Mouse (Mus musculus): ENCODE measurements at regions not wholly inside any gene's neighbourhood (a gene's known extent, or its start where the extent isn't known, plus 50 kb on each side); places are given as distances from the start of the nearest gene placed in this dataset.
"Not testable (repeated sequence)": the region's sequence is repeated elsewhere in the genome, so short reads cannot be mapped to it uniquely, and the experiment has no call there.

DNA sequence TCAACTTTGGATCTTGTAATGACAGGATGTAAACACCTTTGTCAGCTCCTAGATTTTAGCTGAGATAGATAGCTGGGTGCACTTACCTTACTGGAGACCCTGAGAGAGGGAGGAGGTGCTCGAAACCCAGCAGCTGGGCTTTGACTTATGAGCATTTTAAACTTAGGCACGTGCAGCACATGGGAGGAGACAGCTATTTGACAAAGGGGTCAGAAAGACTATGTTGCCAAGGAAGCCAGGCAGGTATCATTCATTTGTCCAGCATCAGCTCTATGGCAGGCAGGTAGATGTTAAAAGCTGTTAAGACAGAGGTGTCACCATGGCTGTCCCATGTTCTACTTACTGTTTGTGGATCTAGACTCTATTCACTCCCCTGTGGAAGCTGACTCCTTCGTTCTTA lies 120.0 kb upstream of the Tet2 start:
- no peak for DNase-seq (ENCODE audit: low read depth)

DNA sequence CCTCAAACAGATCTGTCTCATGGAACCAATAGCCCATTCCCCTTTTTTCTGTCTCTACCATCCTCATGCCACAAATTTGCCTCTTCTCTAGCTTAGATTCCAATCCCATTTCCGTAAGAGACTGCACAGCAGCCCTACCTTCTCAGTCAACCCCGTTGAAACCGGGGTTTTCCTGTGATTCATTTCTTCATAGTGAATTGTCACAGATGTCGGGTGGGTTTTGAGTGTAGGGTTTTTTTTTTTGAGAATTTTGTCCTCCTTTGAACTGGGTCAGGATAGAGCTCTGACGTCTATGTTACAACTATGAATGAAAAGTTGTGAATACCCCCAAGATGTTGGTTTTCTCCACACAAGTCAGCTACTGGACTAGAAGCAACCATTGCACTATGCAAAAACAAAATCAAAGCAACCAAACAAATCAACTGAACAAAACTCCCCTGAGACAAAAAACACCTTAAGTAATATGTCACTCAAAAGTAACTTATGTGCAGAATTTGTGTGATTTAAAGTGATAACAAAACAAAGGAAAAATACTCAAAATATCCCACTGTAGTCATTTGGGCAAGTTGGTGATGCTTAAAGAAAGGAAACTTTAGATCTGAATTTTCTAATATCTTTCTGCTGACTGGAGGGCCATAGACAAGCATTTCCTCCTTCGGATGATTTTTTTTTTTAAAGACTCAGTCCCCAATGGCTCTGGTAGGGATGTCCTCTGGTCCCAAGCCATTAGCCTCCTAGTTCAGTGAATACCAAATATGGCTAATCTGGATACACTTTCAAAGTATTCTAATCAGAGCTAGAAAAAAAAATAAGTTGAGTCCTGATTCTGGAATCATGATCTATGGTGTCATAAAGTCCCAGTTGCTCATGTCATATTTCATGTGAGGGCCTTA lies 120.7 kb upstream of the Tet2 start:
- DNase-seq (ENCODE audit: low read depth) = no peak

DNA sequence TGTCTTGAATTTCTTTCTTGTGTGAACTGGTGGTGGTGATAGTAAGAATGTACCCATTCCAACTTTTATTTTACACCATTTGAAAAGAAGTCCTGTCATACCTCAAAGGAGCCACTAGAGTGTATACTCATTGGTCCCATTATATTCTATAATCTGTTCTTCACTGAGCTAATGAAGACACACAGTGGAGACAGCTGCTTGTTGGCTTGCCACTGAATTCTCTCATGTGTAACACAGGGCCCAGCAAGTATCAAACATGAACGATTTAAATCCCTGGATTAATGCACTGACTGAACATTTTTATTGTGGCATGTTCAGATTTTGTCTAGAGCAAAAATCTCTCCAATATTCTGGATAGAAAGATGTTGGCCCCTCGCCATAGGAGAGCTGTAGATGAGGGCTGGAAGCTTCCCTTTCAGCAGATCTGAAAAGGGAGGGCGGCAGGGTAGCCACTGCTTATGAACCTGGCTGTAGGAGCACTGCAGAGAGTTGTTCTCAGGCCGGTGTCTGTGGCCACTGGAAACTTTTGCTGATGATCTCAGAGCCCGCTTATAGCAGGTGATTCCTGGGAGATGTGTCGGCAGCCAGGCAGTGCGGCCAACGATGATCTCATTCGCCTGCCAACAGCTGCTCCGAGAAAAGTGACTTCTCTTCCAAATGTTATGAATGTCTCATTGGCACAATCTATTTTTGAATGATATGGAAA lies 128.0 kb upstream of the Tet2 start:
- no peak for DNase-seq (ENCODE audit: low read depth)

DNA sequence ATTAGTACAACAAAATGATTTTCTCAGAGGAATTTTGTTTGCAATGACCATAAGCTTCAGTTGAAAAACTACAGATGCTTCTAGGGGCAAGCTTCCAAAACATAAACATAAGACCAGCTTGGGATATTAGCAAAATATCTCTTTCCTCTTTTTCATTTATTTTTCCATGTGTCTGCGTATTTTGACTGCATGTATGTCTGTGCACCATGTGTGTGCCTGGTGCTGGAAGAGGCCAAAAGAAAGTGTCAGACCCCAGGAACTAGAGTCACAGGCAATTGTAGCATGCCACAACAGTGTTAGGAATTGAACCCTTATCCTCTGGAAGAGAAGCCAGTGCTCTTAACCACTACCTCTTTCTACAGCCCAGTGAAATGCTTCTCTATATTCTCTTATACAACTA lies 133.0 kb upstream of the Tet2 start:
- DNase-seq (ENCODE audit: low read depth) = no peak

DNA sequence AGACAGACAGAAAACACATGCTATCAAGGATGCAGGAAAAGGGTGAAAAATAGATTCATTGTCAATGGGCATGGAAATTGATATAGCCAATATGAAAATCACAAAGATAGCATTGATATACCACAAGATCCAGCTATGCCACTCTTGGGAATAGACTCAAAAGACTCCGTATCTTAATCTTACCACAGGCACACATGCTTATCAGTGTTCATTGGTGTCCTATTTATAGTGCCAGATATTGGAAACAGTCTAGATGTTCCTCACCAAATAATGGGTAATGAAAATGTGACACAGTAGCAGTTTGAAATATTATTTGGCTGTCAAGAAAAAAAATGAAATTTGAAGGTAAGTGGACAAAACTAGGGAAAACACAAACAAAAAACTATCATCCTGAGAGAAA lies 135.0 kb upstream of the Tet2 start:
- DNase-seq (ENCODE audit: low read depth) = no peak

DNA sequence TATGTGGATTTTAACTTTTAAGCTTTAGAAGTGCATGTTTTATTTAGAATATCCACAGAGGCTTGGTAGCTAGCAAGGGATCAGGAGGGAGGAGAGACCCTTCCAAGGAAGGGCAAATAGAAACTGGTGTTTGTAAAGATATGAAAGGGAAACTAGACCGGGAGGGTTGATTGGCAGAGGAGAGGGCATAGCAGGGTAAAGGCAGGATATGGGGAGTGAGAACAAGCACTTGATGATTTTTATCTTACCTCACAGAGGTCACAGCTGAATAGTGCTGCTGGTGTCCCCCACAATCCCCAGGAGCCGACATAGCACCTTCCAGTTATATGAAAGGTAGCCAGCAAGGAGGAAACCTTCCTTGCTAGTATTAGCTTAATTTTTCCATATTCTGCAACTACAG lies 135.4 kb upstream of the Tet2 start:
- no peak for DNase-seq (ENCODE audit: low read depth)

DNA sequence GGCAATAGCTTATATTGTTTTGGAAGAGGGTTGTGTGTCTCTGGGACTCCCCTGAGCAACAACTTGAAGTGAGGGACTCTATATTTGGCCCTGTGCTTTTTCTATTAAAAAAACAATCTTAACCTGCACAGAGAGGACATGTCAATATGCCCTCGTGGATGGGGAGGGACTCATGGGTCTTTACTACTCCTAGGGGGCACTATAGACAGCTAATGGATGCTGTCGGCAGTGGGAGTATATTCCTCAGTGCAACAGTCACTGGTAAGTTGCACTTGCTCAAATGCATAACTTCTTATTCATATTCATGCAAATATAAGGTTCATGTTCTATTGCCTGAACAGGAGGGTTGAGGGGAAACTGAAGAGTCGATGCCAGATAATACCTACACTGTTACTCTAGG lies 135.9 kb upstream of the Tet2 start:
- no peak for DNase-seq (ENCODE audit: low read depth)

DNA sequence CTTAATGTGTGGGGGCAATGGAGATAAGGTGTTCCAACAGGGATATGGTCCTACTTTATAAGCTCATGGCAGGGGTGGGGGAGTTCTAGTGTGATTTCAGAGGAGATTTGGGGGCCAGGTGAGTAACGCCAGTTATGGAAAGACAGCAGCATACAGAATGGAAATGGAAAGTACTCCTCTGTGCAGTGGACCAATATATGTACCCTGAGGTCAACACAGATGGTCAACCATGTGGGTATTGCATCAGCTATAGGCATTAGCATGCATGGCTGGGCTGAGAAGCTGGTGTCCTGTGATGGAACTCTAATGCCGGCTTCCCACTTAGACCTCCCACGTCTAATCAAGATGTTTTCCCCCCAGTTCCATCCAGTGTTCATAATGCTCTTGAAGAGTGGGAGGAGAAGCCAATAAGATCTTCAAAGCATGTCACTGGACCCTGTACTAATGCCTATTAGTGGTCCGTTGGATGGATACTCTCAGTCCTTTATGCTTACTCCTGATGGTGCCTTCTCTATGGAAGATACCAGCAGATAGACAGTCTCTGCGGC lies 139.3 kb upstream of the Tet2 start:
- no peak for DNase-seq (ENCODE audit: low read depth)

DNA sequence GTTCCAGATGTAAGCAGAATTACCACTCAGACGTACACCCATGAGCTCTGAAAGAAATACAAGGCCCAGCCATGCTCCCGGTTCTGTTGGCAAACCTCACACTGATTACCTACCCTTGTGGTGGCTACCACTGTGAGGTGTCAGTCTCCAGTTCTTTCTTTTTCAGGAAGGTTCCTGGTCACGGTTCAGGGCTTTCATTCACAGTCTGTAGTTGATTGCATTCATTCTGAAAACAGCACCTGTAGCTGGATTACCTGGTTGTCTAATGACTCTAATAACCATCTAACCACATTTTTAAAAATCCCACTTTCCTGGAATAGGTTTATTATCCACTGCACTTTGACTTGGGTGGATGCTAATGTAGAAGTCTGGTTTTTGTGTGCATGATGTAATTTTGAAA lies 139.8 kb upstream of the Tet2 start:
- no peak for DNase-seq (ENCODE audit: low read depth)

DNA sequence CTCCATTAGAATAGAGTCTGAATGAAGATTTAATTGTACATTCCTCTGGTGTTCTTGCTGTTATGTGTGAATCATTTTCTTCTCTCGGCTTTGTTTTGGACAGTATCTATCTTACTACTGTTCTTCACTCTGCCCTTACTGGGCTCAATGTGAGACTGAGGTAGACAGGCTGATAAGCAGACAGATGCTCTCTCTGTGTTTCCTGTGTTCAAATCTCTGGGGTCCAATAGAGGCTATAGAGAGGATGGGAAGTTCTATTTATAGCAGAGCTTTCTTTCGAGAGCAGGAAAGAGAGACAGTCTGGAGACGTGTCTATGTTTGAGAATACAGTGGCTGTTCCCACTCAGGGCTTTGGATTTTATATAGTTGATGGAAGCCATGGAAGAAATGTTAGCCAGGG lies 140.5 kb upstream of the Tet2 start:
- no peak for DNase-seq (ENCODE audit: low read depth)

DNA sequence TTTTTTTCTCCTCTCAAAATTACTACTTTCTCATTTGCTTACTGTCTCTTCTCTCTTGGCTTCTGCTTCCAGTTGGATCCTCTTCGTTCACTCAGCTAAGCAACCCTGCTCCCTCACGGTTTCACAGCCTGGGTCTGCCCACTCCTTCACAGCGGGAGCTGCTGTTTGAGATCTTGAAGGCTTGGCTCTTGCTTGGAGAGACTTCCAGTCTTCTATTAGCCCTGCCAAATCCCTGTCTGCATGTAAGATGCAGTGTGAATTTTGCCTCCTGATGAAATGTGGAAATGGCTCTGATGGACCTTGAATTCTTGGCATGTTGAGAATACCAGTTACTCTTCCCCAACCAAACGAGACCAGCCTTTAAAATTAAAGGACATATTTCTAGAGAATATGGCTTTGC lies 149.1 kb upstream of the Tet2 start:
- no peak for DNase-seq (ENCODE audit: low read depth)

DNA sequence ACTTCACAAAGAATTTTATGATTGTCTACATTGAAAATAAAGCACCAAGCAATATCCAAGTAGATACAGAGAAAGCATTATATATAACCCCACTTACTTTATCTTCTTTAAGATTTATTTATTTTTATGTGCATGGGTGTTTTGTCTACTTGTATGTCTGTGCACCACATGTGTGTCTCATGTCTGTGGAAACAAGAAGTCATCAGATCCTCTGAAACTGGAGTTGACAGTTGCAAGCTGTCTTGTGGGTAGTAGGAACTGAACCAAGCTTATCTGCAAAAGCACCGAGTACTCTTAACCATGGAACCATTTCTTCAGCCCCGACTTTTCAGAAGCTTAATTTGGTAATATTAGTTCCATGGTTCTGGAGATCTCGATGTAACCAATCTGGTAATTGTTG lies 151.2 kb upstream of the Tet2 start:
- DNase-seq (ENCODE audit: low read depth) = no peak

DNA sequence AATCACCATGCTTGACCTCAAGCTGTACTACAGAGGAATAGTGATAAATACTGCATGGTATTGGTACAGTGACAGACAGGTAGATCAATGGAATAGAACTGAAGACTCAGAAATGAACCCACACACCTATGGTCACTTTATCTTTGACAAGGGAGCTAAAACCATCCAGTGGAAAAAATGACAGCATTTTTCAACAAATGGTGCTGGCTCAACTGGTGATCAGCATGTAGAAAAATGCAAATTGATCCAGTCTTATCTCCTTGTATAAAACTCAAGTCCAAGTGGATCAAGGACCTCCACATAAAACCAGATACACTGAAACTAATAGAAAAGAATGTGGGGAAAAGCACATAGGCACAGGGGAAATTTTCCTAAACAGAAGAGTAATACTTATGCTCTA lies 159.9 kb upstream of the Tet2 start:
- DNase-seq (ENCODE audit: low read depth) = not testable (repeated sequence)

DNA sequence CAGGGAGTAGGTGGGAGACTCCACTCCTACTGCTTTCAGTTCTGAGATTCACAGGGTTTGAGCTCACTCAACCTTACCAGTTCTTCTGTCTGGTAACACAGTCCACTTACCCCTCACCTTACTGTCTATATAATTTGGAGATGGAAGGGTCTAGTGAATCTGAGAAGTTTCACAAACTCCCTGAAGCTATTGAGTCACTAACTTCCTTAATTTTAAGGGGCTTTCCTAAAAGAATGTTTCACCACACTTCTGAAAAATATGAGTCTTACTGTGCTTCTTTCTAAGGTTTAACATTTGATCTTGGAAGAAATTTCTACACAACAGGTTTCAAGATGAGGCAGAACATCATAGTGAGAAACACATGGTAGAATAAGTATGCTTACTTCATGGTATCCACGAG lies 166.6 kb upstream of the Tet2 start:
- DNase-seq (ENCODE audit: low read depth) = no peak

DNA sequence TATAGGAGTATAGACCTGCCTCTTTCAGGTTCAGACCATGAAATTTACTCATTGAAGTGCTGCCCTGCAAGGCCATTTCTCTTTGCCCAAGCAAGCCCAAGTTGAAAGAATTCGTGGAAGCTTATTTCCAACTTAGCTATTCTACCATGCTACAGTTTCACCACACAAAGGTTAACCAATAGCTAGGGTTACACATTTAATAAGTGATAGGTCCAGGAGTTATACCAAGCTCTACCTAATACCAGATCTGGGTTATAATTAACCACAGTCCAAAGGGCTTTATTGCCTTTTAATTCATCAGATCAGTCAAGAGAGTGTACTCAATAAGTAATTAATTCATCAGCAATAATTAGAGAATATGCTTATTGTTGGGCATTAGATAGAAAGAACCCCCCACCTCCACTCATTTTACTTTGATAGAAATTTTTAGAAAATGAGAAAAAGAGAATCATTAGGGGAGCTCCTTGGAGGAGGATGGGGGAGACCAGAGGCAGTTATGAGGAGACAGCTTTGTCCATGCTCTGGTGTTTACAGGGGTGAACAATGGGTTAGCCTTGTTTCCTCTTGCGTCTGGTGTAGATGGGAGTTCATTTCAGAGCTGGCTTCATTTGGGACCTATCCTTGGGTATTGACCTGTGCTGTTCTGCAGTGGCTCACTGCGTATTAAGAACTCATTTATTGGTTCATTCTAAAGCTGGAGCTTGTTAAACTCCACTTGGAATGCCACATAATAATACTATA lies 177.8 kb upstream of the Tet2 start:
- DNase-seq (ENCODE audit: low read depth) = no peak

DNA sequence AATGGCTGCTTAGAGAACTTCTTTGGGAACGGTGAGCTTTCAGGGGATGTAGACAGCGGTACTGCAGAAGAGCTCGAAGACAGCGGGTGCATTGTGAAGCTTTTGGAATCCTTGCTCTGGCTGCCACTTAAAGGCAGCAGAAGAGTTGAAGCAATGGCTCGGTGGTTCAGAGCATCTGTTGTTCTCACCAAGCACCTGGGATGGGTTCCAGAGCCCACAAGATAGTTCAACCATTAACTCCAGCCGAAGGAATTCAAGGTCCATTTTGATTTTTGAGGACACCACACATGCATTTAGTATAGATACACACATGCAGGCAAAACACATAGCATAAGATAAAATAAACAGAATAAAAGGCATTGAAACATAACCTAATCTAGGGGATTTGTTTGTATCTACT lies 181.9 kb upstream of the Tet2 start:
- no peak for DNase-seq (ENCODE audit: low read depth)

DNA sequence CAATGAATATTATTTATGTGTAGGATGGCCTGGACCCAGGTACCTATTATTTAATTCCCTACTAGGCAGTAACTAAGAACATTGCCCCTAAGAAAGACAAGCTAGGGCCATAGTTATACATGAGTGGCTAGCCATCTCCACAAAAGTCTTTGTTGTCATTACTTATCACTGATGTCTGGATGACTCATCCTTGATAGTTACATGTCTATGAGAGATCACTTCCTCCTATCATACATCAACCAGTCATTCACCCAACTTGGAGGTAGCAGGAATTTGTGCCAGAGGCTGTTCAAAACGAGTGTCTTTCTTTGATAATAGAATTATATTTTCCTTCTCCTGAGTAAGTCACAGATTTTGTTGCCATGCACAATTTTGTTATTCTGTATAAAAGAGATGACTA lies 190.7 kb upstream of the Tet2 start:
- DNase-seq (ENCODE audit: low read depth) = no peak

DNA sequence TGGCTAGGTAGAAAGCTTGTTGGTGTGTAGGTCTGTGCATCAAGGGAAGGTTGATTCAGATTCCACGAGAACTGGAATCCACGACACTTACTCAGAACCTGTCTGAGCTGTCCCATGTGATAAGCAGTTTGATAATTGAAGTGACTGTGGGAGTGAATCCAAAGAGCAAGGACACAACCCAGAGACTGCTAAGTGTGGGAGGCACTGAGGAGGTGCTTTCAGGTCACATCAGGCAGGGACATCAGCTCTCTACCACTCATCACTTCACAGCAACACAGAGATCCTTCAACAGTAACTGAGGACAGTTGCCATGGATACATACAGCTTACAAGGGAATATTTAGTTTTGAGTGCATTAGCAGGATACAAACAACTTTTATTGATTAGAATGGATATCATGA lies 194.0 kb upstream of the Tet2 start:
- DNase-seq (ENCODE audit: low read depth) = no peak

DNA sequence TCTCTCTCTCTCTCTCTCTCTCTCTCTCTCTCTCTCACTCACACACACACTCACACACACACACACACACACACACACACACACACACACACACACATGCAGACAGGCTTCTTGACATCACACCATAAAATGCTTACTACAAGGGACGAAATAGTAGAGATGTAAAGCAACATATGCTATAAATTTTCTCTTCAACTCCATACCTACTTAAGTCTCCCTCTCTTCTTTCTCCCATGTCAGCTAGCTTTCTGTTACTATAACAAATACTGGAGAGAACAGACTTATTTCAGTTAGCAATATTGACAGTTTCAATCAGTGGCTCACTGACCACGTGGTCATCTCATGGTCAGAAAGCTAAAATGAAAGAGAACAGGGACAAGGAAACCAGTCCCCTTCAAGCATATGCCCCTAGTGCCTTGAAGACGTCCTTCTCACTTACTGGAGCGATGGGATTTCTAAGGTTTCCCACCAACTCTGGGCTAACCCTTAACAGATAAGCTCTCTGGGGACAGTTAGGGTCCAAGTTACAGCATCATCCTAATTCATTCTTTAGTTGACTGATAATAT lies 199.7 kb upstream of the Tet2 start:
- no peak for DNase-seq (ENCODE audit: low read depth)

DNA sequence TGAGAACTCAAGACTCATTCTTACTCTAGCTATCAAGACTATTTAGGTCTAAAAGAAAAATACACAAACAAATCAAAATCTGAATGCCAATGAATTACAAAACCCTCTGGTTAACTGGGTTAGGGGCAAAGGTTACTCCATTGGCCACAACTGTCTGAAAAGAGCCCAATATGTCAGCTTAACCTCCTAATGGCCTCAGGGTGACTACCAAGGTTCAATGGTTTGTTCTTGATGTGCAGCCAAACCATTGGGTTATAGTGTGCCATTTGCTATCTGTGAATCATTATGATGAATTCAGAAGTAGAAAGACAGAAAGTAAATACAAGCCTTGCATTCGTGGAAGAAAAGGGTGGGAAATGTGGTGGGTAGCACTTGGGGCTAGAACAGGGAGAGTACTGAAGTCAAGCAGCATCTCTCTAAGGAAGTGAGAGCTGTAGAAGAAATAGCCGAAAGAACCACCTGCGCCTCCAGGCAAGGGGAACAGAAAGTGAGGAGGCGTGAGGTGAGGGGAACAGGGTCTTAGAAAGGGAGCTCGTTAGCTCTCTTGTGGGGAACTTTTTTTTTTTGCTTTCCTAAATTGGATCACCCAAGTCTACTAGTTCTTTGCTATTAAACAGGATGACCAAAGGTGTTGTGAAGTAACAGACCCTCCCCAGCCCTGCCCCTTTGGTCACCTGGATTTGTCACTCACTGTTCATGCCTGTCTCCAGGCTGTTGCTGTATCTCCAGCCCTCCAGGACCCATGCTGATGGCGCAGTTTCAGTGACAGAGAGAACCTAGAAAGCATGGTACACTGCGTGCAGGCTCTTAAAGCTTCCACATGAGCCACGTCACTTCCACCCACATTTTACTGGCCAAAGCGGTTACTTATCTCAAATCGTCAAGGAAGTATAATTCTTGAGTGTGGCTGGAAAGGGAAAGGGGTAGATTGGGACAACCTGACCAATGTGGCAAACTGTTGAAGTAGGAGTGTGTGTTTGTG lies 204.1 kb upstream of the Tet2 start:
- DNase-seq (ENCODE audit: low read depth) = no peak

DNA sequence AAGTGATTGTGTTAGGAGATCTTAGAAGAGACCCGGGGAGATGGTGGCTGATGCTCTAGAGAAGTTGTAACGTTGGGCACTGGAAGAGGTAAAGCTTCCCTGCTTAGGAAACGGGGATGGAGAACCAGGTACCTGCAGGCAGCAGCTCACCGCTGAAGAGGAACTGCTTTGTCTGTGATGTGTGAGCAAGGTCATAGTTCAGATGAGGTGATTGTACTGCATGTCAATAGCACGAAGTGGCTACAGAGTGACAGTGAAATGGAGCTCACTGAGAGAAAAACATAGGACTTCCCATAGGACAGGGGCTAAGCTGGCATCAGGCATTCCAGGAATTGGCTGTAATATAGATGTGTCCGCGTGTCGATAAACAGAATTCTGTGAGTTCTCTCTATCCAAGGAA lies 205.1 kb upstream of the Tet2 start:
- DNase-seq (ENCODE audit: low read depth) = no peak
